Mouse (Mus musculus): ENCODE data around the gene Zfp804b. TPM values are rescaled to one million over a fixed set of nuclear protein-coding genes. Genes with fewer than 3 reads are reported as not detected.
A peak's percentile ranks its signal among the peaks of the same experiment; 100 is the strongest.
"Not testable (repeated sequence)": the region's sequence is repeated elsewhere in the genome, so short reads cannot be mapped to it uniquely, and the experiment has no call there.

The Zfp804b gene
- not detected in 2 replicates for total RNA-seq (2017)

- ATAC-seq (replicated peaks; ENCODE audit: low read depth, poor library complexity, severe bottlenecking): peak; percentile 39
Measured at GRCm38 (mm10) chr5:7344145-7345010, at the start of gene Zfp804b. Gene Zfp804b, minus strand, starts transcription at chr5:7344756.

- ATAC-seq (replicated peaks; ENCODE audit: low read depth, poor library complexity, severe bottlenecking): not testable (repeated sequence)
Measured at GRCm38 (mm10) chr5:7364616-7365015, 20.1 kb upstream of the Zfp804b start.

- ATAC-seq (replicated peaks; ENCODE audit: low read depth, poor library complexity, severe bottlenecking): no peak
Measured at GRCm38 (mm10) chr5:7345011-7345389, 444 bp upstream of the Zfp804b start.

GRCm38 (mm10) chr5:7325594-7325993, 19.0 kb downstream of the Zfp804b start:
- no peak for ATAC-seq (replicated peaks; ENCODE audit: low read depth, poor library complexity, severe bottlenecking)

GRCm38 (mm10) chr5:7303819-7304218, 40.7 kb downstream of the Zfp804b start, which contains the start of gene Tex47:
Gene Tex47, plus strand, starts transcription at chr5:7304119.
- ATAC-seq (replicated peaks; ENCODE audit: low read depth, poor library complexity, severe bottlenecking): no peak

- ATAC-seq (replicated peaks; ENCODE audit: low read depth, poor library complexity, severe bottlenecking): no peak
Measured at GRCm38 (mm10) chr5:7302969-7303368, 41.6 kb downstream of the Zfp804b start.

- ATAC-seq (replicated peaks; ENCODE audit: low read depth, poor library complexity, severe bottlenecking): no peak
Measured at GRCm38 (mm10) chr5:7284336-7284735, 60.2 kb downstream of the Zfp804b start.

- ATAC-seq (replicated peaks; ENCODE audit: low read depth, poor library complexity, severe bottlenecking): peak; percentile 100
Measured at GRCm38 (mm10) chr5:7276659-7277455, 67.7 kb downstream of the Zfp804b start.

- ATAC-seq (replicated peaks; ENCODE audit: low read depth, poor library complexity, severe bottlenecking): peak; percentile 68; the same call in 1 of the 2 replicates
Measured at GRCm38 (mm10) chr5:7177589-7177988, 167.0 kb downstream of the Zfp804b start.

GRCm38 (mm10) chr5:7139658-7140057, 204.9 kb downstream of the Zfp804b start:
- ATAC-seq (replicated peaks; ENCODE audit: low read depth, poor library complexity, severe bottlenecking): no peak

- ATAC-seq (replicated peaks; ENCODE audit: low read depth, poor library complexity, severe bottlenecking): no peak
Measured at GRCm38 (mm10) chr5:7102387-7102786, 242.2 kb downstream of the Zfp804b start.

- ATAC-seq (replicated peaks; ENCODE audit: low read depth, poor library complexity, severe bottlenecking): no peak
Measured at GRCm38 (mm10) chr5:7073936-7074631, 270.5 kb downstream of the Zfp804b start.

GRCm38 (mm10) chr5:7007468-7007867, 337.1 kb downstream of the Zfp804b start:
- no peak for ATAC-seq (replicated peaks; ENCODE audit: low read depth, poor library complexity, severe bottlenecking)

- no peak for ATAC-seq (replicated peaks; ENCODE audit: low read depth, poor library complexity, severe bottlenecking)
Measured at GRCm38 (mm10) chr5:6983993-6984392, 360.6 kb downstream of the Zfp804b start.

GRCm38 (mm10) chr5:6934837-6935236, 409.7 kb downstream of the Zfp804b start:
- ATAC-seq (replicated peaks; ENCODE audit: low read depth, poor library complexity, severe bottlenecking): no peak

GRCm38 (mm10) chr5:6911290-6911689, 433.3 kb downstream of the Zfp804b start:
- ATAC-seq (replicated peaks; ENCODE audit: low read depth, poor library complexity, severe bottlenecking): no peak

- no peak for ATAC-seq (replicated peaks; ENCODE audit: low read depth, poor library complexity, severe bottlenecking)
Measured at GRCm38 (mm10) chr5:6881396-6881795, 463.2 kb downstream of the Zfp804b start.

- no peak for ATAC-seq (replicated peaks; ENCODE audit: low read depth, poor library complexity, severe bottlenecking)
Measured at GRCm38 (mm10) chr5:6871566-6871965, 473.0 kb downstream of the Zfp804b start.

- no peak for ATAC-seq (replicated peaks; ENCODE audit: low read depth, poor library complexity, severe bottlenecking)
Measured at GRCm38 (mm10) chr5:6870970-6871369, 473.6 kb downstream of the Zfp804b start.

- no peak for ATAC-seq (replicated peaks; ENCODE audit: low read depth, poor library complexity, severe bottlenecking)
Measured at GRCm38 (mm10) chr5:6795396-6795795, 549.2 kb downstream of the Zfp804b start.
